Mouse (Mus musculus) neutrophil, adult 83 days (primary cell): ENCODE measurements around the gene Fut1. TPM values are rescaled to one million over a fixed set of nuclear protein-coding genes. Genes with fewer than 3 reads are reported as not detected.

Experiments
- total RNA-seq, 2 experiments: library from RNA; stranded (reverse); gene quantifications; one replicate each; pipeline ENCODE4 v1.2.4; 2023

Fut1 gene
- total RNA-seq: under 1 TPM in 1 of 2 experiments, not detected in 1; 0.22 TPM

GRCm38 (mm10) chr7:45617042-45617695 lies at the start of gene Fut1:
TSS of gene Fut1 (plus strand) at chr7:45617289.

DNA sequence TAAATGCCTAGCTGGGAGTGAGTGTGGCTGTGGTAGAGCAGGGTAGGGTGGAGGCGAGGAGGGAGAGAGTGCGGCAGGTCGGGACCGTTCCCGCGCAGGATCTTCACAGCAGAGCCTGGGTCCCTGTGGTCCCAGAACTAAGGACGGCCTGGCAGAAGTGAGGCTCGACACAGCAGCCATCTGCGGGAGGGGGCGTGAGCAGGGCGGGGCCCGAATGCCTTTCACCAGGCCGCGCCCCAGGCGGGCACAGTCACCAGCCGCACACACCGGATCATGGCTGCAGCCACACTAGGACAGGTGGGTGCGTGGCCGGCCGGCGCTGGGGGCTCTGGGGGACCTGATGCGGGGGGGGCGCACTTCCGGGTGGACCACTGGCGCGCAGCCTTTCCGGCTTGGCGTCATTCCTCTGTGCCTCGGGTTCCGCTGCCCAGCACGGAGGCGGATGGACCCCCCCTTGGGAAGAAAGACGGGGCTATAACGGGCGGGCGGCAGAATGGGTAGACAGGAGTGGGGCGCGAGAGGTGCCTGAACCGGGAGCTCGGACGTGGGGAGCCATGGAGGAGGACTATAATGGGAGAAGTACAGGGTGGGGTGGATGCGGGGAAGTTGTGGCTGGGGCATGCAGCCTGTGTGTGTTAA lies 46.9 kb upstream of the Fut1 start, which contains the start of gene Bcat2:
Gene Bcat2, plus strand, starts transcription at position 51 of the 639 bp plus-strand sequence.

GRCm38 (mm10) chr7:45621443-45621842 lies 4.4 kb downstream of the Fut1 start, which contains the start of gene Izumo1:
TSS of gene Izumo1 (plus strand) at chr7:45621811.

DNA sequence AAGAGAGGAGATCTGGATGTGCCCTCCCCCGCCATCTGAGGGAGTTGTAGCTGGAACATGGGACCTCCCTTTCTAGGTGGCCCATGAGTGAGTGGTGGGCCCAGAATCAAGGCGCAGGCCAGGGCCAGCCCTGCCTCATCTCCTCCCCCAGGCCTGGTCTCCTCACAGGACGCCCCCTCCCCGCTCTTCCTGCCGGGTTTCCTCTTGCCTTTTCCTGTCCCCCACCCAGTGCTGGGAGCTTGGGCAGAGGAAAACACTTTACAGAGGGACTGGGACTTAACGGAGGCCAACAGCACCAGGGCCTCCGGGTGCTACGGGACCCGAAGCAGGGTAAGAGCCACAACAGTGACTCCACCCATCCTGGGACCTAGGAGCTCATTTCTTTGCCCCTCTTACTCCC lies 10.2 kb downstream of the Fut1 start, which contains the start of gene Rasip1:
Gene Rasip1, plus strand, starts transcription at position 228 of the 400 bp plus-strand sequence.

GRCm38 (mm10) chr7:45639561-45640027 lies 22.5 kb downstream of the Fut1 start, which contains the start of gene Mamstr:
TSS of gene Mamstr (plus strand) at chr7:45639977.

GRCm38 (mm10) chr7:45666161-45666560 lies 49.1 kb downstream of the Fut1 start, which contains the start of gene Fut2:
TSS of gene Fut2 (minus strand) at chr7:45666394.

Other genes starting within 250 kb of the Fut1 start
- gene Lin7b, start 246.7 kb upstream of the Fut1 start, total RNA-seq: under 1 TPM in 1 of 2 experiments, not detected in 1; 0.66 TPM
- 100 to 1,000 TPM; 256 to 279 TPM for gene Snrnp70, start 221.5 kb upstream of the Fut1 start, total RNA-seq
- not detected for gene Kcna7, start 211.6 kb upstream of the Fut1 start, total RNA-seq
- not detected for gene Ntf5, start 203.6 kb upstream of the Fut1 start, total RNA-seq
- not detected for gene Lhb, start 196.5 kb upstream of the Fut1 start, total RNA-seq
- 10 to 100 TPM; 58.1 to 59.5 TPM for gene Gys1, start 182.4 kb upstream of the Fut1 start, total RNA-seq
- gene Ruvbl2, start 179.2 kb upstream of the Fut1 start, total RNA-seq: 10 to 100 TPM; 39.6 to 42.2 TPM
- gene Ftl1, start 157.4 kb upstream of the Fut1 start, total RNA-seq: 1,000 to 10,000 TPM; 1,390 to 1,483 TPM
- 10 to 100 TPM; 42.0 to 45.1 TPM for gene Bax, start 150.4 kb upstream of the Fut1 start, total RNA-seq
- not detected for gene Tulp2, start 135.4 kb upstream of the Fut1 start, total RNA-seq
- 1 to 10 TPM; 1.2 to 2.5 TPM for gene Gm45808, start 130.5 kb upstream of the Fut1 start, total RNA-seq
- 1 to 10 TPM; 5.9 to 6.1 TPM for gene Dhdh, start 128.5 kb upstream of the Fut1 start, total RNA-seq
- gene Nucb1, start 106.9 kb upstream of the Fut1 start, total RNA-seq: 100 to 1,000 TPM; 111 to 114 TPM
- 100 to 1,000 TPM; 253 to 370 TPM for gene Ppp1r15a, start 91.0 kb upstream of the Fut1 start, total RNA-seq
- gene Plekha4, start 91.0 kb upstream of the Fut1 start, total RNA-seq: under 1 TPM in 1 of 2 experiments, not detected in 1; 0.15 TPM
- gene Hsd17b14, start 62.4 kb upstream of the Fut1 start, total RNA-seq: not detected
- gene Bcat2, start 47.1 kb upstream of the Fut1 start, total RNA-seq: 10 to 100 TPM; 39.9 to 42.5 TPM
- not detected for gene Fgf21, start 1.8 kb upstream of the Fut1 start, total RNA-seq
- gene Izumo1, start 4.5 kb downstream of the Fut1 start, total RNA-seq: not detected
- gene Rasip1, start 10.2 kb downstream of the Fut1 start, total RNA-seq: 1 to 10 TPM; 1.9 to 2.0 TPM
- gene Mamstr, start 22.7 kb downstream of the Fut1 start, total RNA-seq: under 1 TPM; 0.13 to 0.73 TPM
- not detected for gene Fut2, start 49.1 kb downstream of the Fut1 start, total RNA-seq
- not detected for gene Ntn5, start 66.7 kb downstream of the Fut1 start, total RNA-seq
- gene Sec1, start 77.1 kb downstream of the Fut1 start, total RNA-seq: under 1 TPM in 1 of 2 experiments, not detected in 1; 0.26 TPM
- not detected for gene Car11, start 82.6 kb downstream of the Fut1 start, total RNA-seq
- gene Dbp, start 87.8 kb downstream of the Fut1 start, total RNA-seq: 1 to 10 TPM; 5.3 TPM
- gene Rpl18, start 98.2 kb downstream of the Fut1 start, total RNA-seq: 100 to 1,000 TPM; 782 to 910 TPM
- gene Sphk2, start 100.7 kb downstream of the Fut1 start, total RNA-seq: 10 to 100 TPM; 39.2 to 41.2 TPM
- gene Fam83e, start 103.9 kb downstream of the Fut1 start, total RNA-seq: under 1 TPM; 0.55 to 0.64 TPM
- gene Spaca4, start 108.5 kb downstream of the Fut1 start, total RNA-seq: not detected
- not detected for gene Lmtk3, start 166.4 kb downstream of the Fut1 start, total RNA-seq
- gene Sult2b1, start 167.4 kb downstream of the Fut1 start, total RNA-seq: not detected
- 10 to 100 TPM; 68.3 to 83.9 TPM for gene Cyth2, start 197.3 kb downstream of the Fut1 start, total RNA-seq
- gene Kcnj14, start 207.5 kb downstream of the Fut1 start, total RNA-seq: under 1 TPM; 0.20 to 0.33 TPM
- gene Grwd1, start 213.7 kb downstream of the Fut1 start, total RNA-seq: 1 to 10 TPM; 5.4 to 5.9 TPM